Mouse (Mus musculus): Measurements from ENCODE around the gene Csnk1g2.
"Not testable (repeated sequence)": the region's sequence is repeated elsewhere in the genome, so short reads cannot be mapped to it uniquely, and the experiment has no call there.

The Csnk1g2 gene

DNA sequence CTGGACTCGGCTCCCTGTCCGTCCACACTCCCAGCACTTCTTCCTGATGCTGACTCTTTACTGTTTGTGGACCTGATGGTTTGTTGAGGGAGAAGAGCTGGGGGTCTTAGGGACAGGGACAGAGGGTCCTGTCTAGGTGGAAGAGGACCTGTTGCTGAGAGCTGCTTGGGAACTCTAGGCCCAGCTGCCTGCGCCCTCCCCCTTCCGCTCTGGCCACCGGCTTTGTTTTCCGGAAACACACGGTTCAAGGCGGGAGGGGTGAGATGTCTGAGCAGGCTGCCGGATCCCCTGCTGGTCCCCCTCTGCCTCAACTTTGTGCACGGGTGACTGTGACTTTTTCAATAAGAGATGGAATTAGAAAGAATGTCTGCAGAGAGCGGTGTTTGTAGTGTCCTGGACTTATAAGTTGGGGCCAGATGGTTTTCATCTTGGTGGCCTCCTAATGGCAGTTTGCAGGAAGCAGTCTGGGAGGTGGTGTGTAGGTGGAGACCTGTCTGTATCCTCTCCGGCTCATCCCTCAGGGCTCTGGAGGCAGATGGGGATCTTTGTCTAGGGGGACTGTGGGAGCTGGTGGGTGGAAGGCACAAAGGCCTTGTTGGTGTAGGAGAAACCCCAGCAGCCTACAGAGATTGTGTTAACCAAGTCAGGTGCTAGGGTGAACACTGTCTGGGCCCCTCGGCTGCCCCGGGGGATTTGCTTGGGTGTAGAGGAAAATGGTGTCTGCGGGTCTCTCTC lies 986 bp downstream of the Csnk1g2 start:
- peak; percentile 61 for DNase-seq (ENCODE audit: low read depth)

DNA sequence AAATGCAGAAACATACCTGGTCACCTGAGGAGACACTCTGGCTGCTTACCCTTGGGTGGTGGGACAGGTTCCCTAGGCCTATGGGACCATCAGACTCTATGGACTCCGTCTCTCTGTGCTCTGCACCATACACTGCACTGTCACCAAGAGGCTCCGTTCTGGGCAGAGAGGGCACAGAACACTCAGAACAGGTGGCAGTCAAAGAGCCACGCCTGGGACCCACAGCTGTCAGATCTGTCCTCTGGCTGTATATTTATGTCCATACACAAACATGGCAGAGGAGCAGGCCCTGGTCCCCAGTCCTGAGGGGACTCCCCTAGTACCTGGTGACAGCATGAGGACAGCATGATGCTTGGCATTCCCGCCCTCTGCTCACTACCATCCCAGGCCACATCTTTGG lies 3.1 kb downstream of the Csnk1g2 start:
- DNase-seq (ENCODE audit: low read depth) = no peak

- DNase-seq (ENCODE audit: low read depth) = peak; percentile 35
These were observed 5.0 kb downstream of the Csnk1g2 start for GRCm38 (mm10) chr10:80627685-80628084.

- DNase-seq (ENCODE audit: low read depth) = no peak
These were observed 6.3 kb downstream of the Csnk1g2 start for GRCm38 (mm10) chr10:80628925-80629324.

DNA sequence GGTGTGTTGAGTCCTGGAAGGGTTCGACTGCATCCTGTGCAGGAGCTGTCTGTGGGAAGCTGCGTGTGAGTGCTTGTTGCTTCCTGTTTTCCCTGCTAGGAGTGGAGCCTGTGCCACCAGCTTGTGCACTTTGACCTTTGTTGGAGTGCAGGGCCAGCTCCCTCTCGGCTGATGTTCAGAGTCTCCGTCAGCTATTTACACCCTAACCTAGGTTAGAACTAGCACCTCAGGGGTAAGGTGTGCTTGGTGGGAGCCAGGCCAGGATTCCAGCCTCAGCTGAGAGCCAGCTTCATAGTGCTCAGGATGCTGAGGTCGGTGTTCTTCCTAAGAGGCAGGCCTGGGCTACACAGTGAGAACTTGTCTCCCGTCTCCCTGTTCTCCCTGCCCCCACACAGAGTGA lies 12.7 kb downstream of the Csnk1g2 start:
- no peak for DNase-seq (ENCODE audit: low read depth)

- DNase-seq (ENCODE audit: low read depth) = no peak
These were observed 24.3 kb downstream of the Csnk1g2 start for GRCm38 (mm10) chr10:80646936-80647335.

GRCm38 (mm10) chr10:80649910-80650309 lies 27.3 kb downstream of the Csnk1g2 start:
- DNase-seq (ENCODE audit: low read depth) = not testable (repeated sequence)

DNA sequence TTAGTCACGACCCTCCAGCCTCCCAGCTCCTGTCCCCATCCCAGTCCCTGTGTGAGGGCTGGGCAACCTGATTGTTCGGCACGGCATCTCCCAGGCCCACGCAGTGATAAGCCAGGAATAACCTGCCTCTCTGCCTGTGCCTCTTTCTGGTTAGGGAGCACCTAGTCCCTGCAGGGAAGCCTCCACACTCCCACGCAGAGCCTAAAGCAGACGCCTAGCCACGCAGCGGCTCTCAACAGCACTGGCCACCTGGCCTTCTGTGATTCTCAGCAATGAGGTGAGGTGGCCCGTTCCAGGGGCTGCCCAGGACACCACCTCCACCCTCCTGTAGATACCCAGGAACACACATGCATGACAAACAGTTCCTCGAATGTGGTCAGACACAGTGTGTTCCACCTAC lies 27.8 kb downstream of the Csnk1g2 start:
- DNase-seq (ENCODE audit: low read depth) = no peak

DNA sequence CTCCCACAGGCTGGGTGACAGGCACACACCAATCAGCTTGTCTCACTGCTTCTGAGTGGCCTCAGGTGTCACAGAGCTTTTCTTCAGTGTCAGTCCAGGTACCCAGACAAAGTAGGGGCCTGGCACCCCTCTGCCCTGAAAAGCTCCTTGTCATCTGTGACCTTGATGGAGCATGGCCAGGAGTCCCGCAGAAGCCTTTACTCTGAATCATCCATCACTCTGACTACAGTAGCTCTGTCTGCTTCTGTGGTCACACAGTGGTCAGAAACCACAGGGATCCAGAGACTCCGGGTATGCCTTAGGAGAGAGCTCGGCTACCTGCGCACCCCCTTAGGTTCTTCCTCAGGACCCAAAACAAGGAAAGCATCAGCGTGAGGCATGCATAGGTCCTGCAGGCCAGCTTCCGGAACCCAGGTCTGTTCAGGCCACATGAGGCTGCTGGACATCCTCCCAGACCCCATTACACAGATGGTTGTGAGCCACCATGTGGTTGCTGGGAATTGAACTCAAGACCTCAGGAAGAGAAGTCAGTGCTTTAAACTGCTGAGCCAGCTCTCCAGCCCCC lies 30.6 kb downstream of the Csnk1g2 start:
- peak; percentile 30 for DNase-seq (ENCODE audit: low read depth)

DNA sequence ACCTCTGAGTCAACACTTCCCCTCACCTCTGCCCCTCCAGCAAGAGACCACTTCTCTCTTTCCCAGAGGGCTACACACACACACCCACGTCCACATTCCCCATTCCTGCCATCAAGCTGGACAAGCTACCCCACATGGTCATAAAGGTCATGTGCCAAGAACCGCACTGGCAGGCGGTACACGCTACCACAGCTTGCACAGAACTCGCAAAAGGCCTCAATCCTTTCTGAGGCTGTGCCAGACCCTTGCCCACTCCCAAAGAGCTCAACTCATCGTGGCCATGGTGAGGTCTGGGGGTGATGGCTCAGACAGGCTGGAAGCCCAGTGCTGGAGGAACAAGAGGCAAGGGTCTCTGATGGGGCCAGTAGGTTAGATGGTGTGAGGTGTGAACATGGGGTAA lies 32.2 kb downstream of the Csnk1g2 start:
- no peak for DNase-seq (ENCODE audit: low read depth)

- no peak for DNase-seq (ENCODE audit: low read depth)
These were observed 32.9 kb downstream of the Csnk1g2 start for GRCm38 (mm10) chr10:80655406-80656129.

DNA sequence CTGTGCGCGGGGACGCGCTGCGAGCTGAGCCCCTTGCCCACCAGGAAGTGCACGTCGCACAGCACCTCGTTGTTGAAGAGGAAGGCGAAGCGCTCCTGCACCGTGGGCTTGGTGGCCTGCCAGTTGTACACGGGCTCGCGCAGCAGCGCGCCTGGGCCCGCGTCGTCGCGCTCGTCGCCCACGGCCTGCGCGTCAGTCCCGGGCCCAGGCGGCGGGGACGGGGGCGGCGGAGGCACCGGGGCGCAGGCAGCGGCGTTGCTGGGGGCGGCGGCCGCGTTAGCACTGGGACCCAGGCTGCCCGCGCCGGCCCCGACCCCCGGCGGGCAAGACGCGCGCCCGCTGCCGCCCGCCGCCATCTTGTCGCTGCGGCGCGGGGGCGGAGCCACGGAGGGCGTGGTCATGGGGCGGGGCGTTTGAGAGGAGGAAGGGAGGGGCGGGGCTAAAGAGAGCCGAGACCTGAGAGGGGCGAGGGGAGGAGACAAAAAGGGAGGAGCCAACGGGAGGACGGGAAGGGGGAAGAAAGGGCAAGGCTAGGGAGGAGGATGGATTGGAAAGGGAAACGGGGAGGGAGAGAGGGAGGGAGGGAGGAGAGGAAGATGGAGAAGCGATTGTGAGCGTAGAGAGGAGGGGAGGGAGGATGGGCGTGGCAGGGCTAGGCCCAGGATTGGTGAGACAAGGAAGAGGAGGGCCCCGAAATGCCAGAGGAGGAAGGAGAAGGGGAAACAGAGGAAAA lies 33.7 kb downstream of the Csnk1g2 start:
- DNase-seq (ENCODE audit: low read depth) = peak; percentile 100

DNA sequence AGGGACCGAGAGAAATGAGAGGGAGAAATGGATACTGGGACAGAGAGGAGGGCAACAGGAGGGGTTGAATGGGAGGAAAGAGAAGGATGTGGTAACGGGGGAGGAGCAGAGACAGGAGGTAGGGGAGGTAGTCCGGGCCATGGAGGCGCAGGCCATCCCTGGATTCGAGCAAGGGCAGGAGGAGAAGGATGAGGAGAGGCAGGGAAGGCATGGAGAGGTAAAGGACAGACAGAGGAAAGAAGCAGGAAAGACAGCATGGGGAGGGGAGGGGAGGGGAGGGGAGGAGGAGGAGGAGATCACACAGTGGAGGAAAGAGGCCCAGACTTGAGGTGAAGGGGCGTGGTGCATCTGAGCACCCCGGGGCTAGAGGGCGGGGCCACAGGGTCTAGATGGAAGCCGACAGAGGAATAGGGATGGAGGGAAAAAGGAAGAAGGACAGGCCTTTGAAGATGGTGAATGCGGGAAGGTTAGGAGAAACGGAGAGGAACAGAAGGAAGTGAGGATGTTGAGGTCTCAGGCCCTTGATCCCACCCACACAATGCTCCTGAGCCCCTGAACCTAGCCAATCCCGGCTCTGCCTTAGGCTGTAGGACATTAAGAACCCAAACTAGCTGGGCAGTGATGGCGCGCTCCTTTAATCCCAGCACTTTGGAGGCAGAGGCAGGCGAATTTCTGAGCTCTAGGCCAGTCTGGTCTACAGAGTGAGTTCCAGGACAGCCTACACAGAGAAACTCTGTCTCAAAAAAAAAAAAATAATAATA lies 34.4 kb downstream of the Csnk1g2 start, which contains the start of gene Btbd2:
Gene Btbd2, minus strand, starts transcription at position 209 of the 761 bp plus-strand sequence.
- DNase-seq (ENCODE audit: low read depth) = no peak

- DNase-seq (ENCODE audit: low read depth) = no peak
These were observed 35.7 kb downstream of the Csnk1g2 start for GRCm38 (mm10) chr10:80658194-80658840.

DNA sequence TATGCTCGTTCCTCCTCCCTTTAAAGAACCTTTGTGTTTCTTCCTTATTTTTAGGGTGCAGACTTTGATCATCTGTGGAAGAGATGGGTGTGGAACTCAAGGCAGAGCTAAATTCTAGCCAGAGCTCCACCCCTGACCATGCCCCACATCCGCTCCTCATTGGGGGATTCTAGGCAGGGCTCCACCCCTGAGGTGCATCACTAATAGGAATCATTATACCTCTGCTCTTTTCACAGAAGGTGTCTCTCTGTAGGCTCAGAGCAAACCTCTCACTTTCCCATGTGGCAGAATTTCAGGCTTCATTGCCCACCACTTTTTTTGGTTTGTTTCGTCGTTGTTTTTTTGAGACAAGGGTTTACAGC lies 36.2 kb downstream of the Csnk1g2 start:
- DNase-seq (ENCODE audit: low read depth) = no peak

DNA sequence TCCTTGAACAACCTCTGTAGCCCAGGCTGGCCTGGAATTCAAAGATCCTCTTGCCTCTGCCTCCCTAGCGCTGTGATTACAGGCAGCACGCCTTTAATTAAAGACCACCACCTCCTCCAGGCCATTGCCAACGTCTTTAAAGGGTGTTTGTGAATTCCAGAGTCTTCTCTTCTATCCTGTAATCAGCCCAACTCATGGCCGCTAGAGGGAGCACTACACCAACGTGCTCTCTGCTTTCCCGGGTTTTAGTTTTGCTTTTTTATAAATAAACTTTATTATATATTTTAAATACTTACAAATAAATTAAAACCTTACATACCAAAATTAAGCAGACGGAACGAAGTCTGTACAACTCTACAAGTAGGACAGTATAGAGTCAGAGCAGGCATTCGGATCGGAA lies 36.6 kb downstream of the Csnk1g2 start:
- peak; percentile 90 for DNase-seq (ENCODE audit: low read depth)

DNA sequence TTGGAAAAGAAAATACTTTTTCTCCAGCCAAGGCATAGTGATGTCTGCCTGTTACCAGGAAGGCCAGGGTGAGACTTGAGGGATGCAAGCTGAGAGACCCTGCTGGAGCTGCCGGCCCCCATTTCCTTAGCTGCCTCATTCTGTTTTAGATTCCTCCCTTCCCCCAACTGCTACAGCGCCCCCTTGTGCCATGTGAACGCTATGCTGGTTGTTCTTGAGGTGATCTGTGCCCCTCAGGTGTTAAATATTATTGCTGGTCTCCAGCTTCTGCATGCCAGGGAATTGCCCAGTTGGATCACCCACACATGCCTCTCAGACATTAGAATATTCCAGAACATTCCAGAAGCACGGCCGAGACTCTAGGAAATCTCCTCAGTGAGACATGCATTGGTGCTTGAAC lies 38.5 kb downstream of the Csnk1g2 start:
- peak; percentile 64 for DNase-seq (ENCODE audit: low read depth)

GRCm38 (mm10) chr10:80663485-80664196 lies 41.0 kb downstream of the Csnk1g2 start:
- DNase-seq (ENCODE audit: low read depth) = no peak

GRCm38 (mm10) chr10:80664197-80665015 lies 41.8 kb downstream of the Csnk1g2 start:
- DNase-seq (ENCODE audit: low read depth) = peak; percentile 81

GRCm38 (mm10) chr10:80665016-80665380 lies 42.4 kb downstream of the Csnk1g2 start:
- DNase-seq (ENCODE audit: low read depth) = peak; percentile 72
